Mouse (Mus musculus) ES-Bruce4 (cell line): ENCODE data around the gene Selenof. TPM values are rescaled to one million over a fixed set of nuclear protein-coding genes. Genes with fewer than 3 reads are reported as not detected.

Experiments
- H3K27ac ChIP-seq: 2 replicates; pipeline ENCODE4 v1.5.1; 2012; ENCODE audit warnings: low read length, inconsistent platforms; ENCODE audit not compliant: insufficient read depth
- H3K27me3 ChIP-seq: 2 replicates; pipeline ENCODE4 v1.6.1; 2012; ENCODE audit warnings: mild to moderate bottlenecking, low read length, inconsistent platforms; ENCODE audit not compliant: control insufficient read depth, poor library complexity, insufficient read depth, severe bottlenecking
- H3K36me3 ChIP-seq: 2 replicates; pipeline ENCODE4 v1.6.1; 2012; ENCODE audit warnings: inconsistent platforms, mild to moderate bottlenecking, low read length, moderate library complexity; ENCODE audit not compliant: control insufficient read depth, poor library complexity, insufficient read depth, severe bottlenecking
- H3K4me1 ChIP-seq: one replicate; pipeline ENCODE4 v1.8.1; 2011; ENCODE audit warnings: low read length; ENCODE audit not compliant: control insufficient read depth, insufficient read depth
- H3K4me3 ChIP-seq: 2 replicates; pipeline ENCODE4 v1.5.1; 2011; ENCODE audit warnings: low read depth, mild to moderate bottlenecking, low read length
- H3K9ac ChIP-seq: 2 replicates; pipeline ENCODE4 v1.6.1; 2012; ENCODE audit warnings: low read depth, mild to moderate bottlenecking, inconsistent platforms; ENCODE audit not compliant: poor library complexity, severe bottlenecking
- H3K9me3 ChIP-seq: replicated peaks from 2 replicates; pipeline ENCODE4 v1.6.1; 2012; ENCODE audit warnings: mild to moderate bottlenecking, low read length, inconsistent platforms; ENCODE audit not compliant: control insufficient read depth, poor library complexity, insufficient read depth, severe bottlenecking
- CTCF ChIP-seq: IDR thresholded peaks from one replicate; pipeline ENCODE4 v1.8.1; 2011; ENCODE audit warnings: low read depth, low read length
- EP300 ChIP-seq: IDR thresholded peaks from 2 replicates; pipeline ENCODE4 v1.6.1; 2011; ENCODE audit warnings: low read depth, low read length; ENCODE audit not compliant: insufficient read depth
- POLR2A ChIP-seq: IDR thresholded peaks from one replicate; pipeline ENCODE4 v1.8.1; 2011; ENCODE audit warnings: low read length; ENCODE audit not compliant: insufficient read depth
- polyA plus RNA-seq: library from polyadenylated mRNA; stranded (reverse); fragments of >200 nt; gene quantifications from 2 replicates; pipeline ENCODE4 v1.2.4, GENCODE M21; 2011; ENCODE audit warnings: low read depth; ENCODE audit not compliant: missing spikeins, insufficient read depth, insufficient read length

Selenof gene
- polyA plus RNA-seq, 1 experiment: 227 TPM

DNA sequence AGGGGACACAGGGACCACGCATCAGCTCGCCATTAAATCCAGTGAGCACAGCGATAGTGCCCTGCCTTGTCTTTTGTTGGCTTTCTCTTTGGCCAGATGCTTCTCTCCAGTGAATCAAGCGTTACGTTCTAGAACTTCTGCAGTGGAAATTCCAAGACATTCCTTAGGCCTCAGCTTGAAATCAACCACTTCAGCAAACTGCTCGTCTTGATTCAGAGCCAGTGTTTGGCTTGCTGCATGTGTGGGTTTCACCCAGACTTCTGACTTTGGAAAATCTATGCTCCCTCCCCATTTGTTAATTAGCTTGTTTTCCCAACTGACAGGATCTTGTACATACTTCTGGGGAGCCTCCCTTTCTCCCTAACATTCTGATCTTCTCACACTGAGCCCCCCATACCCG lies 16.6 kb downstream of the Selenof start:
- Histone ChIP-seq H3K9ac (no peak overlapping the region), H3K36me3 (peaks cover 23% of the 10 kb centered on the region), H3K27me3 (no peaks in the 10 kb centered on the region), H3K27ac (no peak overlapping the region), H3K4me1 (no peaks in the 10 kb centered on the region), H3K9me3 (no peaks in the 10 kb centered on the region), H3K4me3 (no peak overlapping the region)
- no peak for TF ChIP-seq CTCF
- no peak for TF ChIP-seq POLR2A
- no peak for TF ChIP-seq EP300

DNA sequence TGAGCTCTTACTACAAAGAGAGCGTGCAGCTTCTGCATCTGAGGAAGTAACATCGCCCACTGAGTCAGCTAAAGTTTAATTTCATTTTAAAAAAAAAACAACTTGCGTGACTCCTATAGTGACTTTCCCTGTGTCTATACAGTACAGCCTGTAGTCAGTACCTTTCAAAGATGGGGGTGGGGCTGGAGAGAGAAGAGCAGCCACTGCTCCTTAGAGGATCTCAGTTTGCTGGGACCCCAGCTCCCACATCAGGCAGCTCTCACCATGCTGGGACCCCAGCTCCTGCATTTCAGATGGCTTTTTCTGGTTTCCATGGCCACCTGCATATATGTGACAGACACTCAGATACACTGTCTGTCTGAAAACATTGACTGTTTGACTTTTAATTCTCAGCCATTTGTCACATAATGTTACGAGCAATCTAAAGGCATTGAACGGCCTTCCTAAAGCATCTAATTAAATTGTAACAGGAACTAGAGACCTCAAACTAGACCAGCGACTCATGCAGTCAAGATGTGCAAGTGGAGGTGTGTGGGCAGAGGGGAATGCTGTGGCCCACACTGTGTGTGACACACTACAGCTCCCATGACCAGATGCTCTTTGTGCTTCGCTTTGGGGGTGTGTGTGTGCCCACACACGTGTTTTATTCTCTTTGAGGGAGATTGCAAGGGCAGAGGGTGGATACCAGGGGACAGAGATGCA lies 19.2 kb downstream of the Selenof start:
- Histone ChIP-seq H3K9me3 (no peaks in the 10 kb centered on the region), H3K27me3 (no peaks in the 10 kb centered on the region), H3K9ac (no peak overlapping the region), H3K36me3 (peaks cover 22% of the 10 kb centered on the region), H3K27ac (no peak overlapping the region), H3K4me3 (no peak overlapping the region), H3K4me1 (no peaks in the 10 kb centered on the region)
- TF ChIP-seq EP300: no peak
- TF ChIP-seq POLR2A: no peak
- TF ChIP-seq CTCF: no peak

DNA sequence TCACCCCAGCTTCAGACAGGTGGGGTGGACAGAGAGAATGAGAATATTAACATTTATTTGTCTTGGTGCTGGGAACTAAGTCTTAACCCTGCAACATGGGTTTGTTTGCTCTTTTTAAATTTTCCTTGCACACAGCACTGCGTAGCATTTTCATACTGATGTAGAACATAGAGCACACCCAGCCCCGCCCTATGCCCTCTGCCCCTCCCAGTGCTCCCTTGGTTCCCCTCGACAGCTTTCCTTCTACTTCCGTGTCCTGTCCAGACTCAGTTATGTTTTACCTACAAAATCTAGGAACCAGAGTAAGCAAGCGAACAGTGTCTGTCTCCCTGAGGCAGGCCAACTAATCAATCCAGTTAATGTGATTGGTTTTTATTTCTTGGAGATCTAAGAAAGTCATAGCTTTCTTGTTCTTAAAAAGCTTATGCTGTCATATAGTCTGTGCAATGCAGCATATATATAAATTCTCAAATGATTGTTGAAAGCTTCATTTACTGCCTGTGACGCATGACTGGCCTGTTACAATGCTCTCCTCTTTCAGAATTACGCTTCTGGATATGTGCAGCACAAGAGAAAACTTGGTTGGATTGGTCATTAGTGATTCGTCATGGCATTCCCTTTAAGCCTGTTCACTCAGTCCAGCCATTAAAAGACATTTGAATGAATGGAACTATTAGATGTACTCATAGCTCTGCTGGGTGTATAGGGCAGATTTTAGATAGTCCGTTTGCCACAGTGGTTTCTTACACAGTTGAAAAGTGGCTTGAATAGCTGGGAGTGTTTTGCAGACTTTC lies 23.1 kb downstream of the Selenof start:
- H3K27me3 ChIP-seq: no peaks in the 10 kb centered on the region
- no peak for TF ChIP-seq POLR2A
- TF ChIP-seq CTCF: no peak
- TF ChIP-seq EP300: no peak

GRCm38 (mm10) chr3:144597121-144597520 lies 27.0 kb downstream of the Selenof start:
- no peak overlapping the region for H3K27ac ChIP-seq
- peaks cover 3% of the 10 kb centered on the region for H3K4me1 ChIP-seq
- H3K36me3 ChIP-seq: peaks cover 30% of the 10 kb centered on the region
- no peak overlapping the region for H3K9ac ChIP-seq
- H3K27me3 ChIP-seq: no peaks in the 10 kb centered on the region
- H3K9me3 ChIP-seq: no peaks in the 10 kb centered on the region
- no peak for TF ChIP-seq CTCF
- no peak for TF ChIP-seq POLR2A
- no peak for TF ChIP-seq EP300
- H3K4me3 ChIP-seq: no peak overlapping the region

More for the DNA sequence above, 23.1 kb downstream of the Selenof start:
- no peaks in the 10 kb centered on the region for H3K4me1 ChIP-seq
- no peak overlapping the region for H3K4me3 ChIP-seq
- H3K9me3 ChIP-seq: no peaks in the 10 kb centered on the region
- no peak overlapping the region for H3K27ac ChIP-seq
- H3K36me3 ChIP-seq: peaks cover 44% of the 10 kb centered on the region
- no peak overlapping the region for H3K9ac ChIP-seq

DNA sequence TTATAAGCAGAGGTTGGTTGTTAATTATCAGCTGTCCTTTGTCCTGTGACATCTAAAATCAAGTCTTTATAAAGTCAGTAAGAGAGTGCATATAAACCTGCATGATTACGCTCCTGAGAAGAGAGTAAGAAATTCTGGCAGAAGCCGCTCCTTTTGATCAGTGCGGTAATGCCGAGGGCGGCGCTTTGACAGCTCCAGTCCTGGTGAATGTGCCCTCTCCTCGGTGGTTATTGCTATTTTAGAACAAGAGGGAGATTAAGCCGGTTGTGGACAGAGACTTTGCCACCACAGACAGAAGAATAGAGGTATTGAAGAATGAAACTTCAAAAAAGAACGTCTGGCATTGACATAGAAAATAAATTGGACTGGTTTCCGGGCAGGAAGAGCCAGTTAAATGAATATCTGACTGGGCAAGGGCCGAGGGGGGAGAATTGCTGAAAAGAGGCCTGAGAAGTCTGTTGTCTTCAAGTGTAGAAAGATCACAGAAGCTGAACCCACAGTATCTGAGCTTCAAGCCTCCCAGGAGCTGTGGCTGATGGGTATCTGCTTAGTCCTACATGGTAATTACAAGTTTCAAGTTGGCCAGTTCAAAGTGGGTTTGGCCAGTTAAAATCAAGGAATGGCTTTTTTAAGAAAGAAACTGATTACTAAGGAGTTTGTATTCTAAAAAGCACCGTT lies 27.8 kb downstream of the Selenof start:
- H3K27ac ChIP-seq: no peak overlapping the region

GRCm38 (mm10) chr3:144602413-144602812 lies 32.3 kb downstream of the Selenof start:
- Histone ChIP-seq H3K27ac (no peak overlapping the region), H3K27me3 (no peaks in the 10 kb centered on the region), H3K9ac (no peak overlapping the region), H3K4me1 (peaks cover 3% of the 10 kb centered on the region), H3K36me3 (peaks cover 8% of the 10 kb centered on the region), H3K9me3 (no peaks in the 10 kb centered on the region), H3K4me3 (no peak overlapping the region)
- TF ChIP-seq EP300 (no peak), CTCF (no peak), POLR2A (no peak)

More for the DNA sequence above, 27.8 kb downstream of the Selenof start:
- no peaks in the 10 kb centered on the region for H3K9me3 ChIP-seq
- no peaks in the 10 kb centered on the region for H3K27me3 ChIP-seq
- H3K9ac ChIP-seq: no peak overlapping the region
- TF ChIP-seq CTCF: no peak
- no peak for TF ChIP-seq POLR2A
- no peak for TF ChIP-seq EP300
- peaks cover 3% of the 10 kb centered on the region for H3K4me1 ChIP-seq
- H3K36me3 ChIP-seq: peaks cover 30% of the 10 kb centered on the region
- no peak overlapping the region for H3K4me3 ChIP-seq
